Mouse (Mus musculus): ENCODE results near the gene Cmtm6. TPM values are rescaled to one million over a fixed set of nuclear protein-coding genes. Genes with fewer than 3 reads are reported as not detected.
A peak's percentile ranks its signal among the peaks of the same experiment; 100 is the strongest.
"Not testable (repeated sequence)": the region's sequence is repeated elsewhere in the genome, so short reads cannot be mapped to it uniquely, and the experiment has no call there.

The Cmtm6 gene
- polyA plus RNA-seq, 1 experiment from 2014 or later = 17.9 TPM

GRCm38 (mm10) chr9:114699262-114699661, 31.7 kb upstream of the Cmtm6 start:
- Histone ChIP-seq H3K27me3 (replicated peaks) (no peaks in the 10 kb centered on the region), H3K4me1 (peaks cover 8% of the 10 kb centered on the region; the same call in 1 of the 2 replicates), H3K27ac (replicated peaks) (no peak overlapping the region), H3K4me2 (no peak overlapping the region), H3K4me3 (replicated peaks) (no peak overlapping the region), H3K36me3 (peaks cover 19% of the 10 kb centered on the region), H3K9me3 (replicated peaks) (no peaks in the 10 kb centered on the region), H3K9ac (replicated peaks) (no peak overlapping the region)
- ATAC-seq (ENCODE audit: low FRiP score) = no peak
- 59% methylated on average over 6 of the region's 6 CpGs for WGBS

GRCm38 (mm10) chr9:114699882-114700665, 30.8 kb upstream of the Cmtm6 start:
- no peaks in the 10 kb centered on the region for H3K9me3 ChIP-seq (replicated peaks)
- no peak for ATAC-seq (ENCODE audit: low FRiP score)
- no peak overlapping the region for H3K4me2 ChIP-seq
- WGBS = 93% methylated on average over 15 of the region's 16 CpGs
- H3K27me3 ChIP-seq (replicated peaks) = no peaks in the 10 kb centered on the region
- peaks cover 16% of the 10 kb centered on the region for H3K36me3 ChIP-seq
- no peak overlapping the region for H3K4me3 ChIP-seq (replicated peaks)
- H3K4me1 ChIP-seq = peaks cover 4% of the 10 kb centered on the region; the same call in 1 of the 2 replicates
- H3K9ac ChIP-seq (replicated peaks) = no peak overlapping the region
- no peak overlapping the region for H3K27ac ChIP-seq (replicated peaks)

- Histone ChIP-seq H3K4me3 (replicated peaks) (no peak overlapping the region), H3K36me3 (peaks cover 26% of the 10 kb centered on the region), H3K9ac (replicated peaks) (no peak overlapping the region), H3K4me1 (peaks cover 4% of the 10 kb centered on the region; the same call in 1 of the 2 replicates), H3K27ac (replicated peaks) (no peak overlapping the region), H3K27me3 (replicated peaks) (no peaks in the 10 kb centered on the region), H3K9me3 (replicated peaks) (0 out of 2 replicates have a peak, but pooled peaks cover 3% of the 10 kb centered on the region), H3K4me2 (no peak overlapping the region)
- 94% methylated on average over 2 of the region's 2 CpGs for WGBS
- no peak for ATAC-seq (ENCODE audit: low FRiP score)
Observed at GRCm38 (mm10) chr9:114701031-114701430, 29.9 kb upstream of the Cmtm6 start.

GRCm38 (mm10) chr9:114701921-114702320, 29.0 kb upstream of the Cmtm6 start:
- Histone ChIP-seq H3K4me1 (peaks cover 4% of the 10 kb centered on the region; the same call in 1 of the 2 replicates), H3K9me3 (replicated peaks) (0 out of 2 replicates have a peak, but pooled peaks cover 3% of the 10 kb centered on the region), H3K4me2 (no peak overlapping the region), H3K9ac (replicated peaks) (no peak overlapping the region), H3K4me3 (replicated peaks) (no peak overlapping the region), H3K36me3 (peaks cover 31% of the 10 kb centered on the region), H3K27me3 (replicated peaks) (no peaks in the 10 kb centered on the region), H3K27ac (replicated peaks) (no peak overlapping the region)
- ATAC-seq (ENCODE audit: low FRiP score) = no peak
- WGBS = 92% methylated on average over 4 of the region's 4 CpGs

GRCm38 (mm10) chr9:114707805-114708204, 23.1 kb upstream of the Cmtm6 start:
- H3K9me3 ChIP-seq (replicated peaks) = 0 out of 2 replicates have a peak, but pooled peaks cover 3% of the 10 kb centered on the region
- no peak for ATAC-seq (ENCODE audit: low FRiP score)
- H3K27ac ChIP-seq (replicated peaks) = no peak overlapping the region
- WGBS = 97% methylated on average over 4 of the region's 4 CpGs
- no peak overlapping the region for H3K4me3 ChIP-seq (replicated peaks)
- H3K27me3 ChIP-seq (replicated peaks) = no peaks in the 10 kb centered on the region
- H3K36me3 ChIP-seq = peaks cover 51% of the 10 kb centered on the region
- no peak overlapping the region for H3K4me2 ChIP-seq
- H3K4me1 ChIP-seq = no peaks in the 10 kb centered on the region
- no peak overlapping the region for H3K9ac ChIP-seq (replicated peaks)

GRCm38 (mm10) chr9:114710345-114710744, 20.6 kb upstream of the Cmtm6 start:
- H3K9ac ChIP-seq (replicated peaks) = no peak overlapping the region
- no peaks in the 10 kb centered on the region for H3K4me1 ChIP-seq
- no peaks in the 10 kb centered on the region for H3K27me3 ChIP-seq (replicated peaks)
- no peak overlapping the region for H3K4me2 ChIP-seq
- H3K9me3 ChIP-seq (replicated peaks) = 0 out of 2 replicates have a peak, but pooled peaks cover 3% of the 10 kb centered on the region
- ATAC-seq (ENCODE audit: low FRiP score) = no peak
- no peak overlapping the region for H3K4me3 ChIP-seq (replicated peaks)
- peaks cover 67% of the 10 kb centered on the region for H3K36me3 ChIP-seq
- no peak overlapping the region for H3K27ac ChIP-seq (replicated peaks)
- WGBS = 80% methylated on average over 7 of the region's 7 CpGs

- Histone ChIP-seq H3K36me3 (peaks cover 77% of the 10 kb centered on the region), H3K27me3 (replicated peaks) (no peaks in the 10 kb centered on the region), H3K4me3 (replicated peaks) (no peak overlapping the region), H3K4me2 (no peak overlapping the region), H3K9me3 (replicated peaks) (no peaks in the 10 kb centered on the region), H3K9ac (replicated peaks) (no peak overlapping the region), H3K4me1 (no peaks in the 10 kb centered on the region), H3K27ac (replicated peaks) (no peak overlapping the region)
- no peak for ATAC-seq (ENCODE audit: low FRiP score)
- 94% methylated on average over 7 of the region's 7 CpGs for WGBS
Observed at GRCm38 (mm10) chr9:114713481-114713880, 17.4 kb upstream of the Cmtm6 start.

- Histone ChIP-seq H3K4me1 (no peaks in the 10 kb centered on the region), H3K4me2 (no peak overlapping the region), H3K9ac (replicated peaks) (no peak overlapping the region), H3K36me3 (peaks cover 87% of the 10 kb centered on the region), H3K27me3 (replicated peaks) (no peaks in the 10 kb centered on the region), H3K9me3 (replicated peaks) (no peaks in the 10 kb centered on the region), H3K4me3 (replicated peaks) (no peak overlapping the region), H3K27ac (replicated peaks) (no peak overlapping the region)
- ATAC-seq (ENCODE audit: low FRiP score) = no peak
- WGBS = 77% methylated on average over 18 of the region's 18 CpGs
Observed at GRCm38 (mm10) chr9:114716677-114717331, 14.1 kb upstream of the Cmtm6 start.

- ATAC-seq (ENCODE audit: low FRiP score) = no peak
- Histone ChIP-seq H3K27me3 (replicated peaks) (no peaks in the 10 kb centered on the region), H3K4me1 (peaks cover 10% of the 10 kb centered on the region)
Observed at GRCm38 (mm10) chr9:114727315-114727714, 3.6 kb upstream of the Cmtm6 start.

GRCm38 (mm10) chr9:114728432-114728831, 2.5 kb upstream of the Cmtm6 start:
- peaks cover 15% of the 10 kb centered on the region for H3K4me1 ChIP-seq
- H3K4me2 ChIP-seq; H3K27me3 ChIP-seq (replicated peaks); H3K9ac ChIP-seq (replicated peaks); H3K27ac ChIP-seq (replicated peaks); H3K9me3 ChIP-seq (replicated peaks); ATAC-seq (ENCODE audit: low FRiP score); H3K4me3 ChIP-seq (replicated peaks): not testable (repeated sequence)
- 56% methylated on average over 2 of the region's 2 CpGs for WGBS
- H3K36me3 ChIP-seq = peaks cover 15% of the 10 kb centered on the region

More at GRCm38 (mm10) chr9:114727315-114727714, 3.6 kb upstream of the Cmtm6 start:
- H3K27ac ChIP-seq (replicated peaks) = no peak overlapping the region
- no peak overlapping the region for H3K9ac ChIP-seq (replicated peaks)
- no peak overlapping the region for H3K4me2 ChIP-seq
- H3K36me3 ChIP-seq = peaks cover 24% of the 10 kb centered on the region
- 7% methylated on average over 3 of the region's 3 CpGs for WGBS
- no peaks in the 10 kb centered on the region for H3K9me3 ChIP-seq (replicated peaks)
- no peak overlapping the region for H3K4me3 ChIP-seq (replicated peaks)

- Histone ChIP-seq H3K9ac (replicated peaks) (no peak overlapping the region), H3K9me3 (replicated peaks) (no peaks in the 10 kb centered on the region), H3K36me3 (no peaks in the 10 kb centered on the region), H3K4me2 (peak overlapping the region; percentile 75), H3K27me3 (replicated peaks) (no peaks in the 10 kb centered on the region), H3K27ac (replicated peaks) (no peak overlapping the region), H3K4me3 (replicated peaks) (peak overlapping the region; percentile 78), H3K4me1 (peaks cover 22% of the 10 kb centered on the region)
- 44% methylated on average over 23 of the region's 30 CpGs for WGBS
- ATAC-seq (ENCODE audit: low FRiP score) = no peak
Observed at GRCm38 (mm10) chr9:114729911-114730805, 758 bp upstream of the Cmtm6 start.

Data from neural tube, embryonic 15.5 days (tissue).